Mouse (Mus musculus) spleen, embryonic (tissue): Measurements from ENCODE around the gene Carnmt1.

ENCODE experiments used
- CTCF ChIA-PET: fragments of 350-600 bp; sonication (Branson Sonifier 250); formaldehyde crosslinking; loops from one replicate; lab custom pipeline; 2022; lab: Charles Lee

The Carnmt1 gene

DNA sequence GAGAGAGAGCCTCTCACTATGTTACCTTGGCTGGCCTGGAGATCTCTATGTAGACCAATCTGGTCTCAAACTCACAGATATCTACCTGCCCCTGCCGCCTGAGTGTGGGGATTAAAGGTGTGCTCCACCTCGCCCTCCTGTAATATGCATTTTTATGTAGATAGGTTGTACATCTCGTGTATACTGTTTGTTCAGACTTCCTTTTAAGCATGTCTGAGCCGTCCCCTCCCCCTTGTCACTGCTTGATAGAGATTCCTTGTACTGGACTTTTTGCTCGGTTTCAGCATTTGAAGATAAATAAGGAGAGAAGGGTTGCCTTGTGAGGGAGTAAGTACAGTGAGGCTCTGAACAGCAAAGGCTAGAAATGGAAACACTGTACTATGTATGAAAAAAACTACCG is 17.5 kb upstream of the Carnmt1 start:
- CTCF ChIA-PET, result no interaction called here

DNA sequence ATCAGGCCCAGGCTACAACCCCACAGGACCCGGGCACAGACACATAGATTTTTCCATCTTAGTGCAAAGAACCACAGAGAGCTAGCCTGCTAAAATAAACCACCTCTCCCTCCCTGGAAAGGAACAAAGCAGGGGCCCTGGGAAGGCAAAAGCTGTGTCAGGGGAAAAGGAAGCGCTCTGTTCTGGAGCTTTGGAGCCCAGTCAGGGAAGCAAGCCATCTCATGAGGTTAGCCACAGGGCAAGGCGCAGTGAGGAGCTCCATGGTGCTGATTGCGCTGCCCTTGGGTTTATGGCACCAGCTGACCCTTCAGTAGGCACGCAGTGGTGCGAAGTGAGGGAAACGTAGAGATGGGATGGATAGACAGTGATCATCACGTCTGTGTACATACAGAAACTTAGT is 16.2 kb upstream of the Carnmt1 start:
- CTCF ChIA-PET, result interaction anchor here (0.6 kb wide), 1 partner anchor 36 kb away, joined by 3 read pairs; no protein-coding TSS in a partner anchor

GRCm38 (mm10) chr19:18654984-18655383 is 15.6 kb upstream of the Carnmt1 start:
- CTCF ChIA-PET, result no interaction called here

- CTCF ChIA-PET, result no interaction called here
Observed at GRCm38 (mm10) chr19:18655999-18656398, 14.6 kb upstream of the Carnmt1 start.

DNA sequence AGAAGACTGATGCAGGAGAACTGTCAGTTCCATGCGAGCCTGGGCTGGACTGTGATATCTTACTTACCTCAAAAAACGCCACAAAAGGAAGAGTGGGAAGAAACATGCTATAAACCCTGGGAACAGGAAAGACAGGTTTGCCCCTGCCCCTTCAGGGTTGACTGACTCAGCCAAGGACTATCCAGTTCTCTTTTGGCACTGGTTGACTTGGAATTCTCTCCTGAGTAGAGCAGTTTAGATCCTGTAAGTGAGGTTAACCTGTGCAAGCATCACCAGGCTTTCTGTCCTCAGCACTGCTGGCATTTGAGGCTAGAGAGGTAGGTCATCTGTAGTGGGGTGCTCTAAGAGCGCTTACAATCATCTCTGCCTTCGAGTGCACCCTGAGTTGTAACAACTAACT is 12.1 kb upstream of the Carnmt1 start:
- CTCF ChIA-PET, result no interaction called here

DNA sequence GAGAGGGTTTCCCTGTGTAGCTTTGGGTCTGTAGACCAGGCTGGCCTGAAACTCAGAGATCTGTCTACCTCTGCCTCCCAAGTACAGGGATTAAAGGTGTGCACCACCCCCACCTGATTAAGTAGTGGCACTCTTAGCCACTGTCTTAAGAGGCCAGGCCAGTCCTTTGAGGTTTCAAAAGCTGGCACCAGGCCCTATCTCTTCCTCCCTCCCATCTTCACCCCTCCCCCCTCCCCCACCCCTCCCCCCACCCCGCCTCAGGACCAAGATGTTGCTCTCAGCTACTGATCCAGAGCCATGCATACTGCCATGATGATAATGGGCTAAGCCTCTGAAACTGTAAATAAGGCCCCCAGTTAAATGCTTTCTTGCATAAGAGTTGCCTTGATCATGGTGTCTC is 11.2 kb upstream of the Carnmt1 start:
- CTCF ChIA-PET, result no interaction called here

- CTCF ChIA-PET, result no interaction called here
Observed at GRCm38 (mm10) chr19:18660466-18660865, 10.1 kb upstream of the Carnmt1 start.

- CTCF ChIA-PET, result no interaction called here
Observed at GRCm38 (mm10) chr19:18661683-18662082, 8.9 kb upstream of the Carnmt1 start.

DNA sequence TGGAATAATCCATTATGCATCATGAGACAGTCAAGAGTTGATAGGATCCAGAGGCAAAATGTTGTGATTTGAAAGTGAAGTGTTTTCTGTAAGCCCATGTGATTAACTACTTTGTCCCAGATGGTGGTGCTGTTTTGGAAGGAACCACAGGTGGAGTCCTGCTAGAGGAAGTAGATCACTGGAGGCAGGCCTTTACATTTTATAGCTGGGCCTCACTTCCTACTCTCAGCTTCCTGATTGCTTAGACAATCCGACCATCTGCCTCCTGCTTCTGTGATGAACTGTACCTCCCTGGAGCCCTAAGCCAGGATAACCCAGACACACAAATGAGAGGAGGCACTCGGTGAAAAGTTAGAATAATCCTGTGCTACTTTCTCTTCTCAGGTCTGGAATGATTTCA is 6.7 kb upstream of the Carnmt1 start:
- CTCF ChIA-PET, result no interaction called here

GRCm38 (mm10) chr19:18666966-18667365 is 3.6 kb upstream of the Carnmt1 start:
- CTCF ChIA-PET, result no interaction called here

- CTCF ChIA-PET, result no interaction called here
Observed at GRCm38 (mm10) chr19:18669551-18669950, 1.0 kb upstream of the Carnmt1 start.

GRCm38 (mm10) chr19:18671056-18671741 is 635 bp downstream of the Carnmt1 start:
- CTCF ChIA-PET, result no interaction called here

- CTCF ChIA-PET, result interaction anchor here (0.7 kb wide), 1 partner anchor 33 kb away, joined by 3 read pairs; no protein-coding TSS in a partner anchor
Observed at GRCm38 (mm10) chr19:18672498-18672897, 1.9 kb downstream of the Carnmt1 start.

- CTCF ChIA-PET, result interaction anchor here (0.7 kb wide), 2 partner anchors 18 to 34 kb away, joined by 3 to 4 read pairs; no protein-coding TSS in a partner anchor
Observed at GRCm38 (mm10) chr19:18673116-18673515, 2.6 kb downstream of the Carnmt1 start.

DNA sequence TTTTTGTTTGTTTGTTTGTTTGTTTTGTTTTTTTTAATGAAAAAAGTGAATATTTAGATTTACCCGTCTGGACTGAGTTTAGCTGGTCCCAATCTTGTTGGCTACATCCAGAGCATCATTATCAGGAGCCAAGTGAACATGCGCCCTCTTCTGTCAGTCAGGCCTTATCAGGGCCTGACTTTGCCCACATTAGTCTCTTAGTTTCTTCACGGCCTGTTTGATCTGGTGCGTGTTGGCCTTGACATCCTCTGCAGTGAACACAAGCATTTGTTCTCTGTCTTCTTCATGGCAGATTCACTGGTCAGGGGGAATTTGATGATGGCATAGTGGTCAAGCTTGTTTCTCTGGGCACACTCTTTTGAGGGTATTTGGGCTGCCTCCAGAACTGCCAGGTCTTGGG is 11.6 kb downstream of the Carnmt1 start:
- CTCF ChIA-PET, result no interaction called here

GRCm38 (mm10) chr19:18687556-18687955 is 17.0 kb downstream of the Carnmt1 start:
- CTCF ChIA-PET, result interaction anchor here (0.6 kb wide), 1 partner anchor 1625 kb away, joined by 3 read pairs; no protein-coding TSS in a partner anchor

DNA sequence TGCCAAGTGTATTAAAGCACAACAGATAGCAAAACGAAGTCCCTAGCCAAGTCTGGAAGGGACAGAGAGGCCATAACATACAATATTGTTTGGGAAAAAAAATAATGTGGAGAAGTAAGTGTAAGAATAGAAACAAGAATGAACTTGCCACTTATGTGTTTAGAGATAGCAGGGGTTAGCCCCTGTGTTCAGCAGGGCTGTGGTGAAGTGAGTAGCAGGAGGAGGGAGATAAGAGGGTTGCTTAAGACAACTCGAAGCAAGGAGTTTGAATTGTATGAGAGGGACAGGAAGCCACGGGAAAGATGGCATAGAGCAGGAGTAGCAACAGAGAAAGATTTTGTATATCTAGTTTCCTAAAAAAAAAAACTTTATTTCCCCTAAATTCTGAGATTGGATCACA is 21.6 kb downstream of the Carnmt1 start:
- CTCF ChIA-PET, result no interaction called here

- CTCF ChIA-PET, result no interaction called here
Observed at GRCm38 (mm10) chr19:18692768-18693167, 22.2 kb downstream of the Carnmt1 start.

- CTCF ChIA-PET, result no interaction called here
Observed at GRCm38 (mm10) chr19:18695116-18695515, 24.6 kb downstream of the Carnmt1 start.

DNA sequence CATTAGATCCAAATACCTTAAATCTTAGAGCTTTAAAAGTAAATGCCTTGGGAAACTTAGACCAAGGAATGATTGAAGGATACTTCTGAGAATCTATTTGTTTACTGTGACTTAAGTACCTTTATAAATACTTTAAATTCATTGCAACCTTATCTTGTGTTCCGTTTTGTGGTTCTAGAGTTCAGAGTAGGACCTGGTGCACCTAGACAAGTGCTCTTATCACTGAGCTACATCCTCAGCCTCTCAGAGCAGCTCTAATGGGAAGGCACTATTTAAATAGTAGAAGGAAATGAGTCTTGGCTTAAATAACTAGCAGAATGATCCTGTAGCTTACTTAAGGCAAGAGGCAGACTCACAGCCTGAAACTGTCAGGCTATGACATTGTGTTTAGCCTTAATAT is 25.0 kb downstream of the Carnmt1 start:
- CTCF ChIA-PET, result no interaction called here

DNA sequence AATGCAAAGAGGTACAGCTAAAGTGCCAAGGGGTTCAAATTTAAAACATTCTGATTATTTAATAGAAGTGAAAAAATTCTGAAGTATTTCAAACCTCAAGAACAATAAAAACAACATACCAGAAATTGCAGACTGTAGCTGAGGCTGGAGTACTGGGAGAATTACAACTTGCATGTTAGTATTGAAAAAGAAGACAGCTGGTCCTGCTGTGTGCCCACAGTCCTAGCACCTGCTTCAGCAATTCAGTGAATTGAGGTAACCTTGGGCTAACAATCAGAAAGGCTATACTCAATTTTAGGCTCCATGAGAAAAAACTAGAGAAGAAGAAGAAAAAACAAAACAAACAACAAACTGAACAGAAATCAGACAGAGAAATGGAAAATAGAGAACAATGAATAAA is 37.5 kb downstream of the Carnmt1 start:
- CTCF ChIA-PET, result no interaction called here

DNA sequence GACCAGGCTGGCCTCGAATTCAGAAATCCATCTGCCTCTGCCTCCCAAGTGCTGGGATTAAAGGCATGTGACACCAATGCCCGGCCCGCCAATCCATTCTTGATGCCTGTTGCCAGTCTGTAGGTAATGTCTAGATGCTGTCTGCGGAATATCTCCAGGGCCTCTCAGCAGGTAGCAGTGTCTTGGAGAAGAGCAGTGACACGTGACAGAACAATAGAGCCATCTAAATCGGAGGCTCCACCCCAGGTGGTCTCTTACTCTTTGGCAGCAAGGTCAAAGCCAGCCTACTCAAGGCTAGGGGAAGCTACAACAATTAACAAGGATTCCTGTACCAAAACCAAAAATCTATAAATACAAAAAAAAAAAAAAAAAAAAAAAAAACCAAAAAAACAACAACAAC is 40.3 kb downstream of the Carnmt1 start:
- CTCF ChIA-PET, result interaction anchor here (0.5 kb wide), 1 partner anchor 27 kb away, joined by 3 read pairs; no protein-coding TSS in a partner anchor

- CTCF ChIA-PET, result no interaction called here
Observed at GRCm38 (mm10) chr19:18711589-18711988, 41.0 kb downstream of the Carnmt1 start.
